Mouse (Mus musculus) lung, postnatal 25 days (tissue): Measurements from ENCODE around the gene Mios.

Experiments
- DNase-seq: peaks from one replicate; pipeline ENCODE4 v3.0.0; 2022; ENCODE audit warnings: low spot score

Gene Mios

GRCm38 (mm10) chr6:8209047-8209865 lies at the start of gene Mios:
TSS of gene Mios (plus strand) at chr6:8209222.
- peak; percentile 87 for DNase-seq

- DNase-seq: no peak
Observed at GRCm38 (mm10) chr6:8160001-8160400, 49.0 kb upstream of the Mios start.

- no peak for DNase-seq
Observed at GRCm38 (mm10) chr6:8164741-8165140, 44.3 kb upstream of the Mios start.

- no peak for DNase-seq
Observed at GRCm38 (mm10) chr6:8172101-8172500, 36.9 kb upstream of the Mios start.

- peak; percentile 2 for DNase-seq
Observed at GRCm38 (mm10) chr6:8174062-8174461, 35.0 kb upstream of the Mios start.

GRCm38 (mm10) chr6:8175346-8175745 lies 33.7 kb upstream of the Mios start:
- DNase-seq: no peak

GRCm38 (mm10) chr6:8176116-8176515 lies 32.9 kb upstream of the Mios start:
- DNase-seq: no peak

GRCm38 (mm10) chr6:8178397-8178941 lies 30.6 kb upstream of the Mios start:
- peak; percentile 4 for DNase-seq

- peak; percentile 7 for DNase-seq
Observed at GRCm38 (mm10) chr6:8188599-8189233, 20.3 kb upstream of the Mios start.

GRCm38 (mm10) chr6:8189917-8190316 lies 19.1 kb upstream of the Mios start:
- DNase-seq: no peak

- DNase-seq: no peak
Observed at GRCm38 (mm10) chr6:8192517-8192916, 16.5 kb upstream of the Mios start, which contains the start of gene Col28a1. TSS of gene Col28a1 (minus strand) at chr6:8192617.

GRCm38 (mm10) chr6:8209866-8210186 lies 804 bp downstream of the Mios start:
- DNase-seq: no peak

GRCm38 (mm10) chr6:8210661-8211060 lies 1.6 kb downstream of the Mios start:
- no peak for DNase-seq

- DNase-seq: no peak
Observed at GRCm38 (mm10) chr6:8227035-8227434, 18.0 kb downstream of the Mios start.

GRCm38 (mm10) chr6:8228596-8228995 lies 19.6 kb downstream of the Mios start:
- DNase-seq: no peak

- no peak for DNase-seq
Observed at GRCm38 (mm10) chr6:8258316-8258715, 49.3 kb downstream of the Mios start.

- peak; percentile 99 for DNase-seq
Observed at GRCm38 (mm10) chr6:8259004-8259666, 50.1 kb downstream of the Mios start, which contains the start of the genes Rpa3, Umad1 and Gm45062. TSS of gene Rpa3 (minus strand) at chr6:8259173. TSS of gene Umad1 (plus strand) at chr6:8259288. TSS of gene Gm45062 (plus strand) at chr6:8259450.

GRCm38 (mm10) chr6:8259667-8260044 lies 50.6 kb downstream of the Mios start:
- DNase-seq: no peak

GRCm38 (mm10) chr6:8271047-8271446 lies 62.0 kb downstream of the Mios start:
- DNase-seq: no peak

- DNase-seq: peak; percentile 67
Observed at GRCm38 (mm10) chr6:8274387-8275054, 65.5 kb downstream of the Mios start.

- peak; percentile 83 for DNase-seq
Observed at GRCm38 (mm10) chr6:8275098-8275497, 66.1 kb downstream of the Mios start.

- DNase-seq: no peak
Observed at GRCm38 (mm10) chr6:8276431-8276830, 67.4 kb downstream of the Mios start.
